Mouse (Mus musculus): ENCODE measurements at regions not wholly inside any gene's neighbourhood (a gene's known extent, or its start where the extent isn't known, plus 50 kb on each side); places are given as distances from the start of the nearest gene placed in this dataset.

GRCm38 (mm10) chr6:71050248-71050647 is 93.9 kb downstream of the Foxi3 start:
- no peak for TF ChIP-seq CEBPB (IDR thresholded peaks at IDR 0.05; ENCODE audit: low read depth)
- no peak for TF ChIP-seq CTCF (IDR thresholded peaks at IDR 0.05; ENCODE audit: control insufficient read depth, insufficient read depth, insufficient read length)
- no peak for TF ChIP-seq FOSL1 (IDR thresholded peaks at IDR 0.05; ENCODE audit: insufficient read depth, low read length, poor library complexity, severe bottlenecking)
- TF ChIP-seq MAX (IDR thresholded peaks at IDR 0.05) = no peak
- no peak for TF ChIP-seq USF1 (IDR thresholded peaks at IDR 0.05; ENCODE audit: low read depth)
- no peak for TF ChIP-seq MYOD1 (IDR thresholded peaks at IDR 0.05; ENCODE audit: control insufficient read depth, insufficient read length, low read depth)

All from C2C12 (cell line).